Mouse (Mus musculus) liver, embryonic 11.5 days (tissue): Measurements from ENCODE around the gene Kbtbd2. TPM values are rescaled to one million over a fixed set of nuclear protein-coding genes. Genes with fewer than 3 reads are reported as not detected.

Experiments used
- polyA plus RNA-seq: library from polyadenylated mRNA; unstranded; fragments of >200 nt; fragmentation: Nextera tagmentation; extraction: Ambion mirVana; gene quantifications from 2 replicates; pipeline ENCODE4 v1.2.1, GENCODE M21; 2014

The Kbtbd2 gene
- polyA plus RNA-seq, 1 experiment from 2014 or later: 24.4 TPM

Other genes starting within 250 kb of the Kbtbd2 start
- 0.70 and 0.89 TPM in 2 replicates for gene Pde1c, start 228.7 kb downstream of the Kbtbd2 start, polyA plus RNA-seq
- gene Lsm5, start 93.1 kb downstream of the Kbtbd2 start, polyA plus RNA-seq: 187 and 188 TPM in 2 replicates
- gene Avl9, start 82.9 kb downstream of the Kbtbd2 start, polyA plus RNA-seq: 8.9 and 10.8 TPM in 2 replicates
- gene Fkbp9, start 34.2 kb upstream of the Kbtbd2 start, polyA plus RNA-seq: 56.8 and 57.5 TPM in 2 replicates
- gene Nt5c3, start 126.1 kb upstream of the Kbtbd2 start, polyA plus RNA-seq: 164 and 171 TPM in 2 replicates
- 0.18 and 0.57 TPM in 2 replicates for gene Vmn1r4, start 126.2 kb upstream of the Kbtbd2 start, polyA plus RNA-seq
- not detected in 2 replicates for gene Vmn1r5, start 172.5 kb upstream of the Kbtbd2 start, polyA plus RNA-seq
- gene Vmn1r6, start 199.4 kb upstream of the Kbtbd2 start, polyA plus RNA-seq: not detected in 2 replicates
- not detected in 2 replicates for gene Vmn1r7, start 227.5 kb upstream of the Kbtbd2 start, polyA plus RNA-seq
- not detected in 2 replicates for gene Vmn1r8, start 234.5 kb upstream of the Kbtbd2 start, polyA plus RNA-seq